Mouse (Mus musculus): ENCODE results near the gene Kmt2e.
A peak's percentile ranks its signal among the peaks of the same experiment; 100 is the strongest.

GRCm38 (mm10) chr5:23385136-23385535, 49.1 kb upstream of the Kmt2e start:
- TF ChIP-seq CTCF (IDR thresholded peaks at IDR 0.05; ENCODE audit: low read depth), result peak; percentile 53
- TF ChIP-seq EP300 (IDR thresholded peaks at IDR 0.05; ENCODE audit: low read depth), result no peak
